Mouse (Mus musculus) adrenal gland (tissue): ENCODE measurements around the gene Tmem214.
"Not testable (repeated sequence)": the region's sequence is repeated elsewhere in the genome, so short reads cannot be mapped to it uniquely, and the experiment has no call there.

ENCODE experiments used
- intact Hi-C: fragments of 180-260 bp; cut with DNase I; formaldehyde crosslinking; loops from one replicate; pipeline ENCODE4 v1.15.1; 2025

Tmem214 gene

GRCm38 (mm10) chr5:30872574-30872973 is 4.8 kb downstream of the Tmem214 start:
- intact Hi-C loops, result no loop called here

GRCm38 (mm10) chr5:30874365-30874764 is 6.6 kb downstream of the Tmem214 start:
- intact Hi-C loops, result no loop called here

- intact Hi-C loops, result no loop called here
Measured at GRCm38 (mm10) chr5:30878616-30879015, 10.8 kb downstream of the Tmem214 start.

- intact Hi-C loops, result no loop called here
Measured at GRCm38 (mm10) chr5:30879347-30879943, 11.6 kb downstream of the Tmem214 start.

- intact Hi-C loops, result not testable (repeated sequence)
Measured at GRCm38 (mm10) chr5:30881839-30882238, 14.0 kb downstream of the Tmem214 start.

- intact Hi-C loops, result no loop called here
Measured at GRCm38 (mm10) chr5:30886209-30886608, 18.4 kb downstream of the Tmem214 start.

- intact Hi-C loops, result no loop called here
Measured at GRCm38 (mm10) chr5:30886731-30887130, 18.9 kb downstream of the Tmem214 start.

GRCm38 (mm10) chr5:30887331-30887761 is 19.5 kb downstream of the Tmem214 start:
- intact Hi-C loops, result no loop called here

GRCm38 (mm10) chr5:30887858-30888336 is 20.1 kb downstream of the Tmem214 start:
- intact Hi-C loops, result no loop called here

- intact Hi-C loops, result no loop called here
Measured at GRCm38 (mm10) chr5:30888337-30889087, 20.7 kb downstream of the Tmem214 start, which contains the start of gene Agbl5. Agbl5 (plus strand) TSS chr5:30888694.

- intact Hi-C loops, result no loop called here
Measured at GRCm38 (mm10) chr5:30889088-30889754, 21.4 kb downstream of the Tmem214 start.

- intact Hi-C loops, result no loop called here
Measured at GRCm38 (mm10) chr5:30890375-30890774, 22.6 kb downstream of the Tmem214 start.

- intact Hi-C loops, result no loop called here
Measured at GRCm38 (mm10) chr5:30901860-30902259, 34.0 kb downstream of the Tmem214 start.

GRCm38 (mm10) chr5:30907413-30908059 is 39.7 kb downstream of the Tmem214 start, which contains the start of gene Ost4:
Ost4 (minus strand) TSS chr5:30907788.
- intact Hi-C loops, result no loop called here

- intact Hi-C loops, result no loop called here
Measured at GRCm38 (mm10) chr5:30908426-30909299, 40.9 kb downstream of the Tmem214 start.

GRCm38 (mm10) chr5:30909300-30909659 is 41.5 kb downstream of the Tmem214 start:
- intact Hi-C loops, result no loop called here

GRCm38 (mm10) chr5:30909863-30910262 is 42.1 kb downstream of the Tmem214 start:
- intact Hi-C loops, result no loop called here

- intact Hi-C loops, result no loop called here
Measured at GRCm38 (mm10) chr5:30910481-30910880, 42.7 kb downstream of the Tmem214 start.

- intact Hi-C loops, result no loop called here
Measured at GRCm38 (mm10) chr5:30912156-30912555, 44.3 kb downstream of the Tmem214 start.

GRCm38 (mm10) chr5:30913060-30913841 is 45.4 kb downstream of the Tmem214 start, which contains the start of gene Emilin1:
Emilin1 (plus strand) TSS chr5:30913402.
- intact Hi-C loops, result no loop called here
